Mouse (Mus musculus) cerebellum, adult 8-10 months (tissue): ENCODE results near the gene Tef.

Experiments
- DNase-seq: peaks from one replicate; pipeline ENCODE4 v3.0.0; 2022

Gene Tef

DNA sequence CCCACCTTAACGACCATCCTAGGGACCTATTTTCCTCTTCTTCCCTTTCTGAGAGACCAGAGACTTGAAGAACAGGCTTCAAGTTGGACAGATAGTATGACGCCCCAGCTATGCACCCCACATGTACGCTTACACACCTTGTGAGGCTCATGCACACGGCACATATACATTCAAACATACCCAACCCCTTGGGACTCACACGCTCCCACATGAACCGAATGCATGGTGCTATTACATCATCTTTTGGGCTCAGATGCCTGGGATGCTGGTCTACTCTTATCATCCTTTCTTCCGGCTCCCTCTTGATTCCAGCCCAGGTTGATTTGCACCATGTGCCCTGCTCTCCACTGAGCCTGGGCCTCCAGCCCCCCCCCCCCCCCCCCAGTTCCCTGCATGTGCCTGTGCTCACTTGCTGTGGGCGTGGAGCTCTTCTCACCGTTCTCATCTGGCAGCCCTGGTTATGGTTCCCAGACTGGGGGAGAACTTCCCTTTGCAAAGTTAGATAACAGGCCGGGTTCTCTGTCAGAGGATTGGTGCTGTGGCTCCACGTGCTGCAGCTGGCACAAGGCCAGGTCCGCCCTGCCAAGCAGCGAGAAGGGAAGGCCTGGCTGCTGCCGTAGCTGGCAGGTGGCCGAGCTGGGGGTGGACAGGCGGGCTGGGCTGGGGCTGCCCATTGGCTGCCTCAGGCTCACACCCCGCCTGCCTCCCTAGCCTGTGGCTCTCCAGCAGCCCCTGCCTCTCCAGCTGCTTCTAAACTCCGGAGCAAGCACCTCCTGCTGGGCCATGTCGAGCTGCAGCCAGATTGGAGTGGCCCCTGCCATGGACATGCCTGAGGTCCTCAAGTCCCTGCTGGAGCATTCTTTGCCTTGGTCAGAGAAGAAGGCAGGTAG, at the start of gene Tef:
Gene Tef, plus strand, starts transcription at position 421 of the 890 bp plus-strand sequence.
- DNase-seq, result peak; percentile 99

- DNase-seq, result no peak
Measured at GRCm38 (mm10) chr15:81753669-81754068, 48.6 kb upstream of the Tef start.

DNA sequence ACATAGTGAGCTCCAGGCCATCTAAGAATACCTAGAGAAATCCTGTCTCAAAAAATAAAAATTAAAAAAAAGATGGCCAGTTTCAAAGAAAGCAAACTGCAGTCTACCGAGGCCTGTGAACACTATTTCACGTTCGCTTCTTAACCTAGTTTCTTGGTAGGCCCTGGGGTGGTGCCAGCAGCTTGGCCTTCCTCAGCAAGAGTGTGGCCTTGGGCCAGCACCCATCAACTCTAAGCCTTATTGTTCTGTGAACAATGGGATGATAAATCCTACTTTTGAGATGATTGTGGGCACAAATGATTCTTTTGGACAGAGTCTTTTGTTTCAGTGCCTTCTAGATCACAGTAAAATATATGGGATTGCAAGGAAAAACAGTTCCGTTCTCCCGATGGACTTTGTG, 43.5 kb upstream of the Tef start:
- DNase-seq, result peak; percentile 59

- no peak for DNase-seq
Measured at GRCm38 (mm10) chr15:81759542-81759941, 42.7 kb upstream of the Tef start.

- DNase-seq, result no peak
Measured at GRCm38 (mm10) chr15:81760361-81761079, 41.7 kb upstream of the Tef start.

DNA sequence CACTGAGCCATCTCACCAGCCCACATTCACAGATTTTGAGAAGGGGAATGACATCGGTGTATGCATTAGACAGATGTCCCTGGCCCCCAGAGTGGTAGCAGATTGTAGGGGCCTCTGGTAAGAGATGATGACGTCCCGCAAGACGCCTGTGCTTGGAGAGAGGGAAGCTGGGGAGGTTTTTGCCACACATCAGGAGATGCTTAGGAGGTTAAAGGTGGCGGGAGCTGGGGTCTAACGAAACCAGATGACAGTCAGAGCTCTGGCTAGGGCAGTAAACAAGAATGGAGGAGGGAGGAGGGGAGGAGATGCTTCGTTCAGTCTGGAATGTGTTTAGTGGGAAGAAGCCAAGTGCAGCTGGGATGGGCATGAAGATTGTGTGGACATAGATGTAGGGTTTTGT, 40.8 kb upstream of the Tef start:
- no peak for DNase-seq

- no peak for DNase-seq
Measured at GRCm38 (mm10) chr15:81761959-81762358, 40.3 kb upstream of the Tef start.

DNA sequence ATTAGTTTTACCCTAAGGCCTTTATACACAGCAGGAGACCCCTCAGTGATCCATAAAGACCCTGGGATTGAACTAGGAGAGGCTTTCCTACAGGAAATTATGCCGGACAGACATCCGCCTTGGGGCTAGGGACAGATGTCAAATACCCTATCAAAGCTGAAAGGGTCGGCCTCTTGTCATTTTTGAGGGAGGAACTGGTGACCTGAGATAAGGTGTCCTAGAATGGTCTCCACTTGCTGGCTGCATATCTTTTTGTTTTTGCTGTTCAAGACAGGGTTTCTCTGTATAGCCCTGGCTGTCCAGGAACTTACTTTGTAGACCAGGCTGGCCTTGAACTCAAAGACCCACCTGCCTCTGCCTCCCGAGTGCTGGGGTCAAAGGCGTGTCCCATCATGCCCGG, 37.6 kb upstream of the Tef start:
- no peak for DNase-seq

GRCm38 (mm10) chr15:81765651-81766050, 36.6 kb upstream of the Tef start:
- no peak for DNase-seq

DNA sequence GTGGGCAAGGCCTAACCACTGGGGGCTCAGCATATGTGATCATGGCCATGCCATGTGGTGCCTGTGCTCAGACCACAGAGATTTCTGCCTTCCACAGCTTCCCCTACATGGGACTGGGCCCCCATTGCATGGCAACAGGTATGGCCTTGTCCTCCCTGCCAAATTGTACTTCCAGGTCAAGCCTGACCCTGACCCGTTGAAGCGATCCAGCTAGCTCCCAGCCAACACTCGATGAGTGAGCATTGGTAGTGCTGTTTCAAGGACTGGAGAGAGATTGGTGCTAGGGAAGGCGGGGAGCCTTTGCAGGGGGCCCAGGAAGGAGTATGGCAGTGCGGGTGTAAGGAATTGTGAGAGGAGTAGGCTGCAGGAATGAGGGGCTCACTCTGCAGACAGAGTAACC, 35.8 kb upstream of the Tef start:
- DNase-seq, result no peak

GRCm38 (mm10) chr15:81769037-81769436, 33.2 kb upstream of the Tef start:
- no peak for DNase-seq

DNA sequence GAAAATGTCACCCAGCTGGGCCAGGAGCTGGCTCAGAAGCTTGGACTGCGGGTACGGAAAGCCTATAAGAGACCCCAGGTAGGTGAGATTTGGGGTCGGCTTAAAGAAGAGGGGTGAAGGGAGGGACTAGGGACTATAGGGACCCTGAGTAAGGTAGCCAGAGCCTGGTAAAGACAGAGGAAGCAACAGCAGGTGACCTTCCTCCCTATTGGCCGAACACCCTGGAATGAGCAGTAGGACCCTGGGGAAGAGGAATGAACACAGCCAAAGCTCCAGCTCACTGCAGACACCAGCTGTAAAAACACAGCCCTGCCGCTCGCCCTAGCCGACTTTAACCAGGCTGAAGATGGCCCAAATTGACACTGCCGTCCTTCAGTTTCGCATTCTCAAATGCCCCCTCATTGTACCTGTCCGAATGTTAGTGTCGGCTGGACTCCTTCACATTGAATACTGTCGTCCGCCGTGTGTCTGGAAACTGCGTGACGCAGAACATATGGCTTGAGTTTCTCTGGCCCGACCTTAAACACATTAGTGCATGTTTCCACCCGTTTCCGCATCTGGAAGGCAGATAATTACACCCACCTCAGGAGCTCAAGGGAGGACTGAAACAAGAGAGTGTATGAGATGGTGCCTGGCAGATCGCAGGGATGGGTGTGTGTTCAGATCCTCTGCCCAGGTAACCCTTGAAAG, 29.6 kb upstream of the Tef start:
- DNase-seq, result no peak

GRCm38 (mm10) chr15:81774505-81775171, 27.6 kb upstream of the Tef start:
- DNase-seq, result no peak

GRCm38 (mm10) chr15:81776631-81777422, 25.4 kb upstream of the Tef start:
- no peak for DNase-seq

GRCm38 (mm10) chr15:81781816-81782215, 20.4 kb upstream of the Tef start:
- peak; percentile 48 for DNase-seq

GRCm38 (mm10) chr15:81784762-81785161, 17.5 kb upstream of the Tef start:
- peak; percentile 57 for DNase-seq

- DNase-seq, result no peak
Measured at GRCm38 (mm10) chr15:81785701-81786100, 16.5 kb upstream of the Tef start.

DNA sequence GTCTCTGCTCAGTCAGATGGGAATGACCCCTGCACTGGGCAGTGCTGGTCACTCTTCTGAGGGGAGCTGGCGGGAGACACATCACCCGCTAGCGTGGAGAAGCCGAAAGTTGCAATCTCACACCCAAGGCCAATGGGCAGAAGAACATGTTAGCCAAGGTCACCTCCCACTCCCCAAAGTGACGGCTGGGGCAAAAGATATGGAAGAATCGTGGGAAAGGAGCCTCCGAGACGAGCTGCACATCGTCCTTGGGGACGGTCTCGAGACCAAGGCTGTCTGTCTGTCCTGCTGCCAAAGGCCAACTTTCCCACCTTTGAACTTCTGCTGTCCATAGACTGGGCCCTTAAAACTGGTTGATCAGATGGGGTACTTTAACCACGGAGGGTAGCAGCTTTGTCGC, 14.7 kb upstream of the Tef start:
- DNase-seq, result no peak

- DNase-seq, result no peak
Measured at GRCm38 (mm10) chr15:81792444-81792843, 9.8 kb upstream of the Tef start.

DNA sequence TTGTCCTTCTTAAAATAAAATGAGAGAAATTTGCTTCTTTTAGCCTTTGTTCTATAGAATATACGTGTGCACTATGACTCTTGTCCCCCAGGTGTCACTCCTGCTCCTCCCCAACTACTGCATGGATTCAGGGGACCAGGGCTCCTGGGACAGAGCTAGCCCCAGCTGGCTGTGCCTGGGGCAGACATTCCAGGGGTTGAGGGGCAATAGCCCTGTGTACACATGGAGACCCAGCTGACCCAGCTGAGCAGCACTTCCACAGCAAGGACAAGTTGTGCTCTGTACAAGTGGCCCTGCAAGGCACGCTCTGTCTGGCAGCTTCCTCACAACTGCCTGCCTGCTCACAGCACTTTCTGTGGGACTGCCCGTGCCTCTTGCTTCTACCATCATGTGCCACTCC, 6.0 kb upstream of the Tef start:
- no peak for DNase-seq

DNA sequence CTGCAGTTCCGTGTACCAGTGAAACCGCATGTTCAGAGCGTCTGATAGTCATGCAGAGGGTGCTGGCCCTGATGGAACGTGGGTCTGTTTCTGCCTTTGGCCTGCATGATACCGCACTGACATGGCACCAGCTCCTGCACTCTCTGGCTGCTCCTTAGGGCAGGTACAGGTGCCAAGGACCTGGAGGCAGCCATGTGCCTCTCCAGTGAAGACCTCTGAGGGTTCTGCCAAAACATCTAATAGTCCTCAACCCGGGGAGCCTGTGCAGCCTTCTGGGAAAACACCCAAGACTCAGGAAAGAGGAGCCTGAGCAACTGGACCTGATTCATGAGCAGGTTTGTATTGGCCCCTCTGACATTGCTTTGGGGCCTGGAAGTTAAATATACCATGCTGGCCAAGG, 4.4 kb upstream of the Tef start:
- DNase-seq, result no peak

DNA sequence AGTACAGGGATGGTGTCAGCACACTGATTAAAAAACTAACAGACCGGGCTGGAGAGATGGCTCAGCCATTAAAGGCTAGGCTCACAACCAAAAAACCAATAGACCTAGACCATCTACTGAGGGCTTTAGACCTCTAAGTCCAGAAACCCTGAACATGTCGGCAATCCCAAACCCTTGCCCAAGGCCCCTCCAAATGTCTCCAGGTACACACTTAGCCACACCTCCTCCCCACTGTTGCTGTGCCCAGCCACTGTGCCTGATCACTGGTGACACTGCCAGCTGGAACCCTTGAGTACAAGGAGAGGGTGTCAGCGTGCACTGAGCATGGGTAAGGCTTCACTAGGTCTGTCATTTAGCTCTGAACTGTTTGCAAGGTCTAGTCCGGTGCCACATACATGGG, 3.8 kb upstream of the Tef start:
- no peak for DNase-seq
